Mouse (Mus musculus): ENCODE results near the gene Mrap.
A peak's percentile ranks its signal among the peaks of the same experiment; 100 is the strongest.

Mrap gene

DNA sequence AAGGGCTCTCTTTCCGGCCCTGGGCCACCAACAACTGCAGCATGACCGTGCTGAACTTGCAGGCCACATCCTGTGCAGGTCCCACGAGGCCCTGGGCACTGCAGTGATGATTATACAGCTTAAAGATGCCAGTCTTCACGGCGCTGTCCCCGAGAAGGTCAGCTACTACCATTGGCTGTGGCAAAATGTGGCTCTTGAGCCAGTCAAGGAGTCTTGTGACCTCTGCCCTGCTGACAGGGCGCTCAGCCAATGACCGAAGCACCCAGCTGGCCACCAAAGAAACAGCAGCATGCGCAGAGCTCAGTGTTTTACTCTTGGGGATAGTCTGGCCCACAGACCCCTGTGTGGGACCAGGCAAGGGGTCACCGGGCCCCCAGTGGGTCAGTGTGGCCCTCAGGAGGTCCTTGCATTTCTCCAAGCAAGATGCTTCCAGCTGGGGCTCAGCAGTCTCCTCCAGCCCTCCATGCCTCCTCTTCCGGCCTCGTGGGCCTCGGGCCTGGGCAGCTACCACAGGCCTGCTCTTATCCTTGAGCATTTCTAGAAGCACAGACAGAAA, 15.5 kb downstream of the Mrap start:
- no peak for DNase-seq (ENCODE audit: low read depth, low spot score)

DNA sequence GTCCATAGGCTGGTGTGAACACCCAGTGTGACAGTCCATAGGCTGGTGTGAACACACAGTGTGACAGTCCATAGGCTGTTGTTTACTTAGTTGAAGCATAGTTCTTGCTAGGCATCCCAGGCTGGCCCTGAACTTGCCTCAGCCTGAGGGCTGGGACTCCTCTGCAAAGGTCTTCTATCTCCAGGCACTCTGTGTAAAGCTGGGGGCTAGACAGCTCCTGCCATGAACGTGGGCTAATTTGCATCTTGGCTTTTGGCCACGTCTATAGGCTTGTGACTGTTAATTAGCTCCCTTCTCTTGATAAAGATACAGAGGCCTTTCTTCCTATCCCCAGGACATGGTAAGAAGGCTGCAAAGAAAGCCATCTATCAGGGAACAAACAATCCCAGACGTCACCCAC, 21.3 kb downstream of the Mrap start:
- no peak for DNase-seq (ENCODE audit: low read depth, low spot score)

DNA sequence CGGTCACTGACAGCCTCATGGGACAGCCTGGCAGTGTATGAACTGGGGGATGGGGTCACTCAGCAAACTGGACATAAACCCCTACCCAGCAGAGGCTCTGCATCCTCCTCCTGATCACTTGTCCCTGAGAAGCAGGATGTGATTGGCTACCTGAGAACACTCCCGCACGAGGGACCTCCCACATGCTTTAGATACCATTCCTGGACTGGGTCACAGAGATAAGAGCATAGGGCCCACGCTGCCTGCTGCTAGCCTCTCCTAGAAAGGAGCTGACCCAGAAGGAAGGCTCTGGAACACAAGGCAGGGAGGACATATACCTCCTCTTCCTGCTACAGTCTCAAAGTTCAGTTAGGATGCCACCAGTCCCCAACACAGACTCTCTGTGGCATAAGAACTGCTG, 22.5 kb downstream of the Mrap start:
- no peak for DNase-seq (ENCODE audit: low read depth, low spot score)

GRCm38 (mm10) chr16:90765195-90765877, 27.3 kb downstream of the Mrap start:
- DNase-seq (ENCODE audit: low read depth, low spot score) = no peak

DNA sequence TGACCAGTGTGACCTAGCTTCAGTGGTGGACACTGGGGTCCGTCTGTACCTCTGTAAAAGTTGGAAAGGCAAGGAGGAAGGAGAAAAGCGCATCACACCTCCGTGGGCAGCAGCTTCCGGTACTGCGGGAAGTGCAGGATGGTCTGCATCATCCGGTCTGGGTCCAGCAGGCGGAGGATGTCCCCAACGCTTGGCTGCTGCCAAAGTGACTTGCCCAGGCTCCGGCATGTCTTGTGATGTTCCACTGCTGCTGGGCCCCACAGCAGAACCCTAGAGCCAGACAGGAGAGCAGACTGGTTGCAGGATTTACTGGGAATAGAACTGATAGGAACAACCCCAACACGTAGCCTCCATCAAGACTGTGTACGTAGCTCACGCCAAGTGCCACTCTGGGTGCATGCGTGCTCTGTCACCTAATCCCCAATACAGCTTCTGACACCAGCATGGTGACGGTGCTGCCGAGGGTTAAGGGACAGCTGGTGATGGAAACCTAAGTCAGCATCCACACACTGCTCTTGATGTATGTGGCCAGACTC, 29.0 kb downstream of the Mrap start:
- DNase-seq (ENCODE audit: low read depth, low spot score) = no peak

DNA sequence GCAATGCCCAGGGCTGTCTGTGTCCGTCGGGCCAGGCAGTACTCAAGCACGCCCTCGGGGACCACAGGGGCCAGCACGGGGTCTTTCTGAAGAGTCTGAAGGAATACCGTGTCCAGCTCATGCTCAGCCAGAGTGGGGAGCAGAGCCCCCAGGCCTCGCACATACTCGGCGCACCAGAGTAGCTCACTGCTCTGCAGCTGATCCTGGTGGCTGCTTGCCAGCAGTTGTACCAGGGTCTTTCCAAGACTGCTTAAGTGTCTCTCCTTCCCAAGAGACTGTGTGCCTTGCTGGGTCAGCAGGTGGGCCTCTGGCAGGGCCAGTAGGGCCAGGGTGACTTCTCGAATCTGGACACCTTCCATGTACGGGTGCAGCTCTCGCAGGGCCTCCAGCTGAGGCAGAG, 36.2 kb downstream of the Mrap start:
- no peak for DNase-seq (ENCODE audit: low read depth, low spot score)

DNA sequence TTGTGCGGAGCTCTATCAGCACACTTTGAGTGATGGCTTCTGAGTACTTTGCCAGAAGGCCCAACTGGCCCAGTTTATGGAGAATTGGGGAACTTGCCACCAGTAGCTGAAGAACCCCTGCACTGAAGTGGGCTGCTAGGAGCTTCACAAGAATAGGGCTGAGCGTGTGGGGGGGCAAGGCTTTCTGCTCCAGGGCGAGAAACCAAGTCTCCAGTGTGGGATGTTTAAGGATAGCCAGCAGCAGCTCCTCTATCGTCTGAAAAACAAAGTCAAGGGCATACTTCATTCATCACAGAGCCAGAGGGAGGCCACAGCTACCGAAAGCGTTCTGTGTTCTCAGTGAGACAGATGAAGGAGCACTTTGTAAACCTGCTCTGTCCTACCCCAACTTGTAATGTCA, 36.6 kb downstream of the Mrap start:
- DNase-seq (ENCODE audit: low read depth, low spot score) = no peak

GRCm38 (mm10) chr16:90775946-90776520, 38.0 kb downstream of the Mrap start:
- no peak for DNase-seq (ENCODE audit: low read depth, low spot score)

DNA sequence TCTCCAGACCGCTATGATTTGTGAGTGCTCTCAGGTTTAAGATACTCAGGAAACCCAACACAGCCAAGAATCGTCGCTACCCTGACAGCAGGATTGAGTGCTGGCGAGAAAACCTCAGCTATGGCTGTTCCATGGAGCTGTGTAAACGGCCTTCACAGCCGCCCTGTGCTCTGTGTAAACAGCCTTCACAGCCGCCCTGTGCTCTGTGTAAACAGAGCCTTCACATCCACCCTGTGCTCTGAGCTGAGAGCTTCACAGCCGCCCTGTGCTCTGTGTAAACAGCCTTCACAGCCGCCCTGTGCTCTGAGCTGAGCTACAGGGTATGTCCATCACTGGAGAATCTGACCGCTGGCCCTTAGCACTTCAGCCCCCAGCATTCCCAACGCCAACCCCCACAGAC, 41.8 kb downstream of the Mrap start:
- DNase-seq (ENCODE audit: low read depth, low spot score) = peak; percentile 10

DNA sequence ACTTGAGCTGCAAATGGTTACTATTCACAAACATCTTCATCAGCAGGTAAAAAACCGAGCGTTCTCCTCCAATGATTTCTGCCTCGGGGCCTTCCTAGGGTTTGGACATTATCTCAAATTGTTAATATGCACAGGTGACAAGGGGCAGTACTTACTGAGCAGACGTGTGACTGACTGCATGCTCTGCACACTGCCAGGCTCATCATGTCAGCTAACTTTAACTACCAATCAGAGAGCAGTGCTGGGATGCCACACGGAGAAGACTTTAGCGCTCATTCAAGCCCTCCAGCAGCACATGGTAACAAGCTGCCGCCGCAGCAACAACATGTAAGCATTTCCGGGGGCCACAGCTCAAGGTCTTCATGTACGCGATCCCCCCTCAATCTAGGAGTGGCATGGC, 45.3 kb downstream of the Mrap start:
- no peak for DNase-seq (ENCODE audit: low read depth, low spot score)

- peak; percentile 45 for DNase-seq (ENCODE audit: low read depth, low spot score)
These were observed 47.2 kb downstream of the Mrap start for GRCm38 (mm10) chr16:90785257-90785656.

- DNase-seq (ENCODE audit: low read depth, low spot score) = no peak
These were observed 50.6 kb downstream of the Mrap start for GRCm38 (mm10) chr16:90788580-90788979.

GRCm38 (mm10) chr16:90790946-90791345, 52.9 kb downstream of the Mrap start:
- DNase-seq (ENCODE audit: low read depth, low spot score) = no peak

- DNase-seq (ENCODE audit: low read depth, low spot score) = peak; percentile 77
These were observed 54.1 kb downstream of the Mrap start for GRCm38 (mm10) chr16:90792066-90792465.

GRCm38 (mm10) chr16:90792500-90792899, 54.5 kb downstream of the Mrap start:
- no peak for DNase-seq (ENCODE audit: low read depth, low spot score)

GRCm38 (mm10) chr16:90794708-90795107, 56.7 kb downstream of the Mrap start:
- DNase-seq (ENCODE audit: low read depth, low spot score) = no peak

DNA sequence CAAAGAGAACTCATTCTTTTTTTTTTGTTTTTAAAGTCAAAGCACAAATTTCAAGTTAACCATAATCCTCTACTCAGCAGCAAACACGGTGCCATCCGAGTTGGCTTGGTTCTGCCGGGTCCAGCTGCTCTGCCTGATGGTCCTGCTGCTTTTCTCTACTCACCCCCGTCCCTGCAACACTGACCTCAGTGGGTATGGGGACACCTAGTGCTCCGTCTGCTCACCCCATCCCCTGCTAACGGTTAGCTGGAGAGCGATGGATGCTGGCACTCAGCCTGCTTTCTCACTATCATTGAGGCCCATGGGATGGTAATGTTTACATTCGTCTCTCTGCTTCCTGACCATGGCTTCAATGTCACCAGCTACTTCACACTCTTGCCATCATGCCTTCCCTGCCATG, 60.4 kb downstream of the Mrap start:
- no peak for DNase-seq (ENCODE audit: low read depth, low spot score)

DNA sequence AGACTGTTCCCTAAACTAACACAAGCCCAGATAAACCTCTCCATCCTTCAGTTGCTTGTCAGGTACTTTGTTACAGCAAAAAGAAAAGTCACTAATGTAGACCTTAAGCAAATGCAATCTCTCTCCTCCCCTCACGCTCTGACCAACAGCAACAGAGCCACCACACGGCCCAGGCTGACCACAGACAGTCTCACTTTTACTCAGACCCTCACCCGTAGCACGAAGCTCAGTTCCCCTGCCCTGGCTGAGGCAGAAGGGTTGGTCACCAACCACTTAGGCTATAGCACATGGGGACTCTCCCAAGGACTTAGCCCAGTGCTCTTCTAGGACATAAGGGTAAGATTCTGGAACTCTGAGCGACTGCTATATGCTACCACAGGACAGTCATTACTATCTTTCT, 60.8 kb downstream of the Mrap start:
- no peak for DNase-seq (ENCODE audit: low read depth, low spot score)

All from brain, adult 2 months (tissue).